1 mouse cellular context compared by ENCODE assay signal in genomic region chr4:132505034-132505738, GRCm38 (mm10).
TF ChIP-seq lines count a peak whose summit lies in the region.

No protein-coding gene starts in this region.

TF ChIP-seq in MEL, 35 proteins besides CTCF, POLR2A, EP300 and RAD21 (continued from another document):
- TF ChIP-seq MXI1 (IDR thresholded peaks at IDR 0.05; ENCODE audit: low read depth, low read length) (peak; percentile 18; the same call in 1 of the 2 replicates), GABPA (IDR thresholded peaks at IDR 0.05; ENCODE audit: low read depth, low read length) (no peak), TAL1 (IDR thresholded peaks at IDR 0.05; ENCODE audit: low read length) (0 out of 2 replicates have a peak, but pooled peaks have one; percentile 4), NELFE (IDR thresholded peaks at IDR 0.05; ENCODE audit: low read depth, low read length) (no peak), E2F4 (IDR thresholded peaks at IDR 0.05; ENCODE audit: borderline replicate concordance, low read depth, low read length) (no peak), UBTF (IDR thresholded peaks at IDR 0.05; ENCODE audit: borderline replicate concordance, insufficient read depth, low read depth, low read length) (no peak), ZNF384 (IDR thresholded peaks at IDR 0.05; ENCODE audit: low read depth, low read length) (no peak), RCOR1 (IDR thresholded peaks at IDR 0.05; ENCODE audit: low read depth, low read length) (no peak), JUND (IDR thresholded peaks at IDR 0.05; ENCODE audit: low read depth, low read length) (no peak), MAZ (IDR thresholded peaks at IDR 0.05; ENCODE audit: low read depth, low read length) (0 out of 2 replicates have a peak, but pooled peaks have one; percentile 37)
TF ChIP-seq in MEL: peak in this region for 5.
